Mouse (Mus musculus) monocyte, adult 2 months (primary cell): ENCODE measurements around the gene Gm43552.
"Not testable (repeated sequence)": the region's sequence is repeated elsewhere in the genome, so short reads cannot be mapped to it uniquely, and the experiment has no call there.

Experiments
- DNase-seq, 2 experiments: peaks; one replicate each; pipeline ENCODE4 v3.0.0; 2022; ENCODE audit warnings: low spot score in 2 of 2, low read depth in 1 of 2

Gene Gm43552

DNA sequence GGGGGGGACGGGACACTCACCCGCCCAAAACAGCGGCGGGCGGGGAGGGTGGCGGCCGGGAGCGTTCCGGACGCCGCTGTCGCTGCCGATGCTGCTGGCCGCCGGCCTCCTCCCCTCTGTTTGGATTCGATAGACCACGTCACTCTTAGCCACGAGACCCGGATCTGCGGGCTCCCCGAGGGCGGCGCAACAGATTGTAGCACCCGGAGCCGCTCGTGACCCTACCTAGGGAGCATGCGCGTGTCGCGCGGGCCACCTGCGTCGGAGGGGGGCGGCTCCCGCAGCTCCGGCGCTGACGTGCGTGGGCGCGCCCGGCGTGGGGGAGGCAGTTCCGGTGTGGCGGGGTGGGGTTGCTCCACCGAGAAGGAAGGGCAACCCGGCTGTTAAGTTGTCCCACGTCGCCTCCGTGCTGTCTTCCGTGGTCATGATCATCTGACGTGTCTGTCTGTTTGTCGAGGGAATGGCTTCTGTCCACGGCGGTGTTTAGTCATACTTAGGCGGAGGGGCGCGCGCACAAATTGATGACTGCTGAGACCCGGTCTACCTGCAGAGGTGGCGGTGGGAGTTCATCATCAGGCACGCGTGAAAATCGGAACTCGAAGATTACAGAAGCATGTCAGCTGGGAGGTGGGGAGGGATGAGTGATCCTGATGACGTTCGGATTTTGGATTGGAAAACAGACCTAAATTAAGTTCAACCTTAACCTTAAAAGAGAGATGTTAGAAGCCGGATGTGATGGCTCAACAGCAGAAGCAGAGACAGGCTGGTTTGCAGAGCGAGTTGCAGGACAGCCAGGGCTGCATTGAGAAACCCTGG is at the start of gene Gm43552:
Gene Gm43552, minus strand, starts transcription at position 118 of the 816 bp plus-strand sequence.
- peak; percentile 96 to 97 for DNase-seq

DNA sequence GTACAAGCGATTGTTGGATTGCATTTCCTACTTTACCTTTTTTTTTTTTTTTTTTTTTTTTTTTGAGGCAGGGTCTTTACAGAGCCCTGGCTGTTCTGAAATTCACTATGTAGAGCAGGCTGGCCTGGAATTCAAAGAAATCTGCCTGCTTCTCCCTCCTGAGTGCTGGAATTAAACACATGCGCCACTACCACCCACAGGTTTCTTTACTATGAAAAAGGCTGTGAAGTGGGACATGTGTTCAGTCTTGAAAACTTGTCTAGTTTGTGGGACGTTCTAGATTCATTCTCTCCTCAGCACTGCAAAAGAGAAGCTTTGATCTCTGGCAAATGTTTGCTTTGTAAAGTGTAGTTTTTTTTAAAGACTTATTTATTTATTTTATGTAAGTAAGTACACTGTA is 49.3 kb upstream of the Gm43552 start:
- no peak for DNase-seq

DNA sequence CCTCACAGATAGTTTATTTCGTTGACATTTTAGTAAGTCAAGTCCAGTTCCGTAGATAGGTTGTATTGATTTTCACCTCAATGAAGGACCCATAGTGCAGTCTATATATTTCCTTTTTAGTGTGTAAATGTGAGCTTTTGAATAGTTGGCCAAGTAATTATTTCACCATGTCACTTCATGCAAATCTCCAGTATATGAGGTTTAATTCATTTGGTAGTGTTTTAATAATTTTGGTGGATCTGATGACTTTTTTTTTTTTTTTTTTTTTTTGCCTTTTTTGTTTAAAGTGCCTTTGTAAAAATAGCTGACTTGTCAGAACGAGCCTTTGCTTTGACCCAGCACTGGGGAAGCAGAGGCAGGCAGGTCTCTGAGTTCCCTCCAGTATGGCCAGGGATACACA is 47.2 kb upstream of the Gm43552 start:
- DNase-seq = no peak

DNA sequence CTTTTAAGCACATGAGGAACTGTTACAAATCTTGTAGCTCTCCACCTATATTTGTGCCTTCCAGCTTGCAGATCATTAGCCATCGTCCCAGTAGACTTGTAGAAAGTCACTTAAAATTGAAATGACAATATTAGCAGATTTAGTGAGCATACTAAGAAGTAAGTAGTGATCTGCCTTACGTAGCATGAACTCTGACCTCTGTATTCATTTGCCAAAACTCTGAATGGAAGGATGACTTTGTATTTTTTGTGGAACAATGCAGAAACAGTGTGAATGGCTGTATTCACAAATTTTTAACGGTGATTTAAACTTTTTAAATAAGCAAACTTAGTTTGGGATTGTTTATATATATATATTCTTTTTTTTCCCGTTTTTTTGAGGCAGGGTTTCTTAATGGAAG is 46.2 kb upstream of the Gm43552 start:
- no peak for DNase-seq

DNA sequence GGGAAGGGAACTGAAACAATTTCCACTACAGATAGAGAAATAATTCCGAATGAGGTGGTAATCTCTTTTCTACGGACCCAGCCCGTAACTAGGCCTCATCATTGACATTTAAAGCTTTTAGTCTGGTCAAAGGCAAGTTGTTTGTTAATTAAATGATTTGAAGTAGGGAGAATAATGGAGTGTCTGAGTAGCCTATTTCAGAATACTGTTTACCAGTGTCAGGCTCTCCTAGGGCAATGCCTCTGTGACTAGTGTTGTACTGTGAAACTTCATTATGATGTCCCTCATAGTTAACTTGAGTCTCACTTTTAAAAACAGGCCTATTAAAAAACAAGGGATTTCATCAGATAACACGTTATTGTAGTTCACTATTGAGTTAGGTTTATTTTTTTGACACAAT is 45.5 kb upstream of the Gm43552 start:
- DNase-seq = no peak

DNA sequence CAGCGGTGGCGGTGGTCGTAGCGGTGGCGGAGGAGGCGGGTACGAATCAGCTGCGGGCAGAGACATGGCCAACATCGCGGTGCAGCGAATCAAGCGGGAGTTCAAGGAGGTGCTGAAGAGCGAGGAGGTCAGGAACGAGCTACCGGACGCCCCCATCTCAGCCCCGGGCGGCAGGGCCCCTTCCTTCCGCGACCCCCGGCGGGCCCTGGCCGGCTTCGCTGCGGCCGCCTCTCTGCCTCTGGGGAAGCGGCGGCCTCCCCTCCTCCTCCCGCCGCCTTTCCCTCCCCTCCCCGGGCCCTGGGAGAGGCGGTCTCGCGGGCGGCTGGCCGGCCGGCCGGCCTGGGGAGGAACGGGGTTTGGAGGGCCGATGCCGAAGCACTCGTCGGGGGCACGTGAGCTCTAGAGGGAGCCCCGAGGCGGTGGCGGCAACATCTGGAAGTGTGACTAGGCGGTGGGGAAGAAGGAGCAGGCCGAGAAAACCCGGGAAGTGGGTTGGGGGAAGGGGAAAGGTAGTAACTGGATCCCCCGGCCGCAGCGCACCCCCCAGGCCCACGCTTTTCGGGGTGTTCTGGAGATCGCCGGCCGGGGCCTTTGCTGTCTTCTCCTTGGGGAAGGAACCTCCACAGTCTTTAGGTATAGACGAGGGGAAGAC is 44.9 kb upstream of the Gm43552 start:
- DNase-seq = peak; percentile 5 to 34

DNA sequence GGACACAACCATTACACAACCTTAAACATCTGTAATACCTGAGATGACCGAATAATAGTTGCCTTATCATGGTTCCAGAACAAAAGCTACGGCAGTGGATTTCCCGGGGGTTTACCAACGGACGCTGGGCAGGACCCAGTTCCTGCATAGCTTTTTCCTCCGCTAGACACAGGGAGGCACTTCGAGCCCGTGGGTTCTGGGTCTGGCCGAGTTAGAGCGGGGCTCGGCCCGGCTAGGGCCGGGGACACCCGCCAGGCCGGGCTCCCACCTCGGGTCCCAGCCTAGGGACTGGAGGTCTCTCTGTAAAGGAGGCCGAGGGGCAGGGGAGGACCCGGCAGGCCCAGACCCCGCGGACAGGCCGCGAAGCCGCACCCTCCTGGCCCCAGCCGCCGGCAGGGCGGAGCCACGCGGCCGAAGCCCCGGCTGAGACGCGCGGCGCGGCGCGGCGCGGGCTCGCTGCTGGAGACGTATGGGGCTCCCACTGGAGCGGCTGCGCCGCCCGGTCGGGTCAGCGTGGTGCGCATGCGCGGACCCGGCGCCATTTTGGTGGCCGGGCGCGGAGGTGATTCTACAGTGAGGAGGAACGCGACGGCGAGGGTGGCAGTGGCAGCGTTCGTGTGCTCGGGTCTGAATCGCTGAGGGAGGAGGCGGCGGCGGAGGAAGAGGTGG is 44.3 kb upstream of the Gm43552 start, which contains the start of the genes Smim14 and Ube2k:
Gene Smim14, minus strand, starts transcription at position 434 of the 669 bp plus-strand sequence.
Gene Ube2k, plus strand, starts transcription at position 483 of the 669 bp plus-strand sequence.
- peak; percentile 79 to 88 for DNase-seq

DNA sequence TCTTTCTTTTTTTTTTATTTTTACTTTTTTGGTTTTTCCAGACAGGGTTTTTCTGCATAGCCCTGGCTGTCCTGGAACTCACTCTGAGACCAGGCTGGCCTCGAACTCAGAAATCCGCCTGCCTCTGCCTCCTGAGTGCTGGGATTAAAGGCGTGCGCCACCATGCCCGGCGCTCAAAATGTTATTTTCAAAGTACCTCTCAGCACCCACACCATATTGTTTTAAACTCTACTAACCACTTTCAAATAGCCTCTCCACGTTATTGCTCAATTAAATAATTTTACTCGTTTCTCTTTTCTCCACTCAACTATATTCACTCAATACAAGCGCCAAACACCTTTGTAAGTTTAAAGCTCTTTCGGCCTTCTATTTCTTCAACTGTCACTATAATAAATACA is 43.4 kb upstream of the Gm43552 start:
- not testable (repeated sequence) for DNase-seq

DNA sequence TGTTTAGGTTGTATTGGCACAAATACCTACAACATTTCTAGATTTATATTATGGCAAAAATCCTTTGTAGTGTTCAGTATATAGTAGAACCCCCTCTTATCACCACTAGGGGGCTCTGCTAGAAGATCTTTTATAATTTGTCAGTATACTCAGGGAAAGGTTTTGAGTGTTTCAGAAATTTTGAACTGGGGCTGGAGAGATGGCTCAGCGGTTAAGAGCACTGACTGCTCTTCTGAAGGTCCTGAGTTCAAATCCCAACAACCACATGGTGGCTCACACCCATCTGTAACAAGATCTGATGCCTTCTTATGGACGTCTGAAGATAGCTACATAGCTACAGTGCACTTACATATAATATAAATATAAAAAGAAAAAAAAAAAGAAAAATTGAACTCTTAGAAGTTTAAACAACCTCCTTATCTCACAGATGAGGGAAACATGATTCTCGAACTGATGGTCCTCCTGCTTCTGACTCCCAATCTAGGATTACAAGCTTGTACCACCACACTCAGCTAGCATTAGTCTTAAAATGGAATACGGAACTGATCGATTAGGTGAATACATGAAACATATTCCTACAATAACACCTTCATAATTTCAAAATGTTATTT is 42.9 kb upstream of the Gm43552 start:
- DNase-seq = peak; percentile 6 to 7

DNA sequence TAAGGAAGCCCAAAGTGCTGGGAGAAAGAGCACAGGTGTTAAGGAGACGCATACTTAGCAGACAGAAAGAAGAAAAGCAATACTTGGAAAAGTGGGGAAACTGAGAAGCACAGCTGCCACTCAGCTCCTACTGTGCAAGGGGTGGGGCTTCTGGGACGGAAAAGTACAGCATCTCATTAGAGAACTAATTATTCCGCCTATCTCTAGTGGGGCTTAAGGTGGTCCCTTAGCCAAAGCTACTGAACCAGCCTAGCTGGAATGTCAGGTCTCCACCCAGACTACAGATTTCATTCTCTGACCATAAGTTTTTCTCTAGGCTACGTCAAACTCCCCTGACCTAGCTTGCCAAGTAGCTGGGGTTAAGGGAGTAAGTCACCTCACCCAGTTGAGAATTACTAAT is 41.9 kb upstream of the Gm43552 start:
- no peak for DNase-seq

DNA sequence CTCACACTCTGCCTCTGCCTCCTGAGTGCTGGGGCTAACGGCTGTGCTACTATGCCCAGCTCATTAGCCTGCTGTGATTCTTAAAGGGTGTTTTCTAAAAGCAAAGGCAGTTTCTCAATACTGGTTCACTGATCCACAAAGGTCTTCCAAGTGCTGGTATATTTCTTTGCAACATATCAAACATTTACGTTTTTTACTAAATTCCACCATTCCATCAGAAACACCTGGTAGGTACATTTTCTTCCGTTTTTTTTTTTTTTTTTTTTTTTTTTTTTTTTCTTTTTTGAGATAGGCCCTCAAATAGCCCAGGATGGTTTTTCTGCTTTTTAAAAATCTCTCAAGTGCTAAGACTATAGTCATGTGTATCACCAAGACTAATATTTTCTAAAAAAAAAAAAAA is 38.6 kb upstream of the Gm43552 start:
- no peak for DNase-seq

DNA sequence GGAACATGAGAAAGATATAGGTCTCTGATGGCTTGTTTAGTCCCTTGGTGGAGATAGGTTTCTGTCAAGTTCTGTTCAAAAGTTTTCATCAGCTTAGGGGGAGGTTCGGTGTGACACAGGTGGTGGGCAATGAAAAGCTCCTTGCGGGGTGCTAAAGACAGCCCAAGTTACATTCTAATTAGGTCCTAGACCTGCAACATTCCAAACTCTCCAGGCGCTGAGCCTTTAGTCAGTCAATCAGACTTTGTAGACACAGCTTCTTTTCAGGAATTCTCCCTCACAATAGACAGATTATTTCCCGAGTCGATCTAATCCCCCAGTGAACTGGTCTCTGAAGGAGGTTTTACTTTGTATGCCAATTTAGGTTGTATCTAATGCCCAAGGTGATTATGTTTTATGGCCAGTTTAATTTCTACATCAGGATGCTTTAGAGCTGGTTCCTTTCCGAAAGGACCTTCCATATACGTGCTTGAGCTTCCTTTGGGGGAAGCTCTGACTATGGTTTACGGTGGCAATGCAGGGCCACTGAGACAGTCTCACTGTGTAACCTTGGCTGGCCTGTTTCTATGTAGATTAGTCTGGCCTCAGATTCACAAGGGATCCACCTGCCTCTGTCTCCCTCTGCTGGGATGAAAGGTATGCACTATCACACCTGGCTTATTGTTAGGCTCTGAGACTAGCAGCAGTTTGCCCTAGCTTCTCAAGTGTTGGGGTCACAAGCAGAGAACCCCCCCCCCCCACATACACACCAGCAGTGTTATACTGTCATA is 33.2 kb upstream of the Gm43552 start:
- no peak for DNase-seq

DNA sequence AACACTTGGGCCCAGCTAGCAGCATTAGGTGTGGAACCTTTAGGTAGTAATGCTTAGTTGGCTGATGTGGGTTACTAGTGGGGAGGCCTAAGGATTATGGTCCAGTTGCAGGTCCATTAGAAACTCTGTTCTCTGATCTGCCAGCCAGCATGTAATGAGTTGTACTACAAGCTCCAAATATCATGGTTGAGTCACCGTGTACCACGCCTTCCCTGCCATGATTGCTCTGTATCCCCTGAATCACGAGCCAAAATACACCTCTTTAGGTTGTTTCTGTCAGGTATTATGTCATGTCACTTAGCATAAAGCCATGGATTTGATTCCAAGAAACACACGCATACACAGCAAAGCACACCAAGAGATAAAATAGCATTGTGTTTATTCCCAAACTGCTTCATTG is 32.2 kb upstream of the Gm43552 start:
- DNase-seq = no peak

DNA sequence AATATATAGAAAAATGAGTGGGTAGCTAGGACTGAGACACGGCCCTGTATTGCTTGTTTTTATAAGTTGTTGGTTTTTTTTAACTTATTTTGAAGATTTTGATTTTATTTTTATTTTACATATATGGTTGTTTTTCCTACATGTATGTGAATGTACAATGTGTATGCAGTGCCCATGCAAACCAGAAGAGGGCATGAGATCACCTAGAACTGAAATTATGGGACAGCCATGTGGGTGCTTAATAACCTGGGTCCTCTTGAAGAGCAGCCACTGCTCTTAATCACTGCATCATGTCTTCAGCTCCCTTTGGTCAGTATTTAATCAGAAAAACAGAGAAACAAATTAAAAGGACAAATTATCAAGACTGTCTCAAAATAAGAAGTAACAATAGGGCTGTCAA is 29.2 kb upstream of the Gm43552 start:
- no peak for DNase-seq

DNA sequence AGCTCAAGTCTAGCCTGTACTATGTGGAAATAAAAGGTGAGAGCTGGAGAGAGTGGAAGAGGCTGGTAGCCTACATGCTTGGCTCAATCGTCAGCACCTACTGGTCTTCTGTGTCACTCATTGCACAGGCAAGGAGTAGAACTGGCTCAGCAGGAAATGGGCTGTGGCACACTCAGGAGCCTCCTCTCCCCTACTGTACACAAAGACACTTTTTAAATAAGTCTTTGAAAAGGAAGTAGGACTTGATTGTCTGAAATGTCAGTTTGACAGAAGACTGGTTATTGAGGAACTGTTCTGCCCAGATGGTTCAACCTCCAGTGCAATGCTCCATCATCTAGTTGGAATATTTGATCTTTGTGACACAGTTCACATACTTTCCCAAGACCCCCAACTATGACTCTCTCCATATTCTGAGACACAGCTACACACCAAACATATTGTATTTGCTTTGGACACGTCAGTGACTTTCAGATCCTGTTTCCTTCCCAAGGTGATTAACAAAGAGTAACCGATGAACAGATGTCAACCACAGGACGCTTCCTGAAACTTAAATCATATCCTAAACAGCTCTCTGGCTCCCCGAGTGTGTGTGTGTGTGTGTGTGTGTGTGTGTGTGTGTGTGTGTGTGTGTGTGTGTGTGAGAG is 22.1 kb upstream of the Gm43552 start:
- DNase-seq = peak; percentile 6 to 59

DNA sequence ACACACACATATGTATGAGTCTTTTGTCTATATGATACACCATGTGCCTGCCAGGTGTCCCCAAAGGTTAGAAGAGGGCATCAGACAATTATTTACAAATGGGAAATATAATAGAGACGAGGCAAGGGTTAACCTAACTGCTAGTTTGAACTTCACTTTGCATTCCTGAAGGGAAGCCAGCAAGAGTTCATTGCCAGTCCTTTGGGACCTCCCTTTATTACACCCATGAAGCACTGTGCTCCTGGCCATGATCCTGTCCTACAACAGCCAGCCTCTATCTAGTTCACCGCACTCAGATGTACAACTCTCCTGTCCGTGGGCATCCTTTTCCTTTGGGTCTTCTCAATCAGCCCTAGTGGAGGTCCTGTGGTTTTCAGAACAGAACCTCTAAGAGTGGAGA is 20.9 kb upstream of the Gm43552 start:
- no peak for DNase-seq

DNA sequence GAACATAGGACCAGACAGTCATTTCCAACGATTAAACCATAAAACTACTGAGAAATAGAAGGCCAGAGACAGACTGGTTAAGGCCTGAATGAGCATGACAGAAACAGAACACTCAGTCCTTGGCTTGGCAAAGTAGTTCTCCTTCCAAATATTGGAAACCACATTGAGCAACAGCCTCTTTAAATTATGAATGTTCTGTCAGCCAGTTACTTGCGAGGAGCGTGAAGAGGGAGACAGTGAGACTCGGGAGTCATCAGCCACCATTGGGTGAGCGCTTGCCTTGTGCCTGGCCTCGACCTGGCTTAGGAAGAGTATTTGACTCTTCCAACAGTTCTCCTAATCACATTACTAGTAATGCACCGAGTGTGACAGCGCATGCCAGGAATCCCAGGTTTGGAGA is 15.8 kb upstream of the Gm43552 start:
- no peak for DNase-seq

DNA sequence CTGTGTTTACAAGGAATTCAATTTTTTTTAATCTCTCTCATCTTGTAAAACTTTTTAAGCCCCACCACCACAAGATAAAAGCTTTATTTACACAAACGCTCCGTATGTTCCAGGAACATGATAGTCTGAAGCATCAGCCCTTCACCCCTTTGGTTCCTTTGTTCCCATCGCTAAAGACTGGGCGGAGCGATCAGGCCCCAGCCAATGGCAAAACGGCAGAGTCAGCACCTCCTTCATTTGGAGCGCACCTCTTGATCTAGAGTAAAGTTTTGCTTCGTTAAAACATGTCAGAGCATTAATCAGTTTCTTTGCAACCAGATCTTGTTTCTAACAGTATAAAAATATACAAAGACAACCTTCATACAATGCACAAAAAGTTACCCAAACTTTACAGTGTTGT is 13.2 kb upstream of the Gm43552 start:
- no peak for DNase-seq

DNA sequence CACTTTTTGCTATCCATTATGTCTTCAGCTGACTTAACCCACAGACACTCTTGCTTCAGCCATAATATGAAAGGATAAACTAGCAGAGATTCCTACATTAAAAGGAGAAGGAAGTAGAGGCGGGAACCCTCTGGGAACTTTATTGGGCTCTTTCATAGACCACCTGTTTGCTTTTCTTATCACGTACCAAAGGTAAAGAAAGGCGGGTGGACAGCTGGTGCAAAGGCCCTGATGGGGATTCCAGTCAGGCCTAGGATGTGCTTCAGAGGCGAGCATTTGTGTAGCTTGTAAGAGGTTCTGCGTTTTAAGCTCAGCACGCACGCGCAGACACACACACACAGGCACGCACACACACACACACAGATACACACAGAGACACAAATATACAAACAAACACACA is 8.8 kb upstream of the Gm43552 start:
- DNase-seq = no peak

DNA sequence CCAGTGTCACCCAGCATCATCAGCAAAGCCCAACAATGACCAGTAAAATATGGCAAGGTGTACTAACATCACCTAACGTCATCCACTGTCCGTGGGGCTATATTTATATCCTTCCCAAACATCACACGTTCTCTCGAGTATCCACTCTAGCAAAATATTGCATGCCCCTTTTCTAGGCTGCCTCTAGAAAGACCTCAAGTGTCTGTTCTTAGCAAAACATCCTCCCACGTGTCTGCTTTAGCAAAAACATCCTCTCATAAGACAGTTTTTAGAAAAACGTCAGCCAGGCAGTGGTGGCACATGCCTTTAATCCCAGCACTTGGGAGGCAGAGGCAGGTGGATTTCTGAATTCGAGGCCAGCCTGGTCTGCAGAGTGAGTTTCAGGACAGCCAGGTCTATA is 7.6 kb upstream of the Gm43552 start:
- no peak for DNase-seq
